Mouse (Mus musculus): ENCODE measurements at regions not wholly inside any gene's neighbourhood (a gene's known extent, or its start where the extent isn't known, plus 50 kb on each side); places are given as distances from the start of the nearest gene placed in this dataset.
A peak's percentile ranks its signal among the peaks of the same experiment; 100 is the strongest.
"Not testable (repeated sequence)": the region's sequence is repeated elsewhere in the genome, so short reads cannot be mapped to it uniquely, and the experiment has no call there.

- no peak for DNase-seq
- intact Hi-C loops (cut with DNase I), result no loop called here
Measured at GRCm38 (mm10) chr2:162867516-162868029, 63.8 kb upstream of the Srsf6 start.

DNA sequence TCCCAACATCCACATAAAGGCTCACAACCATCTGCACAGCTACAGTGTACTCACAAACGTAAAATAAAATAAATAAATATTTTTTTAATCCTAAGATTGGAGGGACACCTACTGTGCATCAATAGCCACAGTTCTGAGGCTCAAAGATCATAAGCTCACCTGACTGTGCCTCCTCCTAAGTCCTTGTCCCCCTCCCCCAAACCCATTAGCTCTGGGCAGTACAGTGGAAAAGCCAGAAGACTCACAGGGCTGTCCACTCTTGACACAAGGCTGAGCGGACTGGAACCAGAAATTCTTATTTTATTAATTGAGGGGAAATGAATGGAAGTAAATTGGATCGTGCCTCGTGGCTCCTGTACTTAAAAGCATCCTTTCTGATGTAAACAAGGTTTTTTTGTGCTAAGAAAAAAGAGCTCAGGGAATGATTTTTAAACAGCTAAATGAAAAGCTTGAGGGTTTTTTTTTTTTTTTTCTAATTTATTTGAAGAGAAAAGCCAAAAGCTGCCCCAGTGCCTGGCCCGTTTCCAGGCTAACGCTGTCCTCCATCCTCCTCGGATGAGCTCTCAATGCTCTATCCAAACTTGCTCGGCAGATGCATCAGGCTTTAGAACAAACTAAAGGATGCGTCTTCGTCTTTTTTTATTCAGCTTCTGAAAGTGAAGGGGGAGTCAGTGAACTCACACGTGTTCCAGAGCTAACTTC, 64.6 kb upstream of the Srsf6 start:
- no peak for DNase-seq
- intact Hi-C loops (cut with DNase I), result no loop called here

- intact Hi-C loops (cut with DNase I), result no loop called here
- peak; percentile 10 to 19 for DNase-seq
Measured at GRCm38 (mm10) chr2:162864571-162864970, 66.8 kb upstream of the Srsf6 start.

GRCm38 (mm10) chr2:162854606-162855005, 76.7 kb upstream of the Srsf6 start:
- peak; percentile 16 to 24 for DNase-seq

DNA sequence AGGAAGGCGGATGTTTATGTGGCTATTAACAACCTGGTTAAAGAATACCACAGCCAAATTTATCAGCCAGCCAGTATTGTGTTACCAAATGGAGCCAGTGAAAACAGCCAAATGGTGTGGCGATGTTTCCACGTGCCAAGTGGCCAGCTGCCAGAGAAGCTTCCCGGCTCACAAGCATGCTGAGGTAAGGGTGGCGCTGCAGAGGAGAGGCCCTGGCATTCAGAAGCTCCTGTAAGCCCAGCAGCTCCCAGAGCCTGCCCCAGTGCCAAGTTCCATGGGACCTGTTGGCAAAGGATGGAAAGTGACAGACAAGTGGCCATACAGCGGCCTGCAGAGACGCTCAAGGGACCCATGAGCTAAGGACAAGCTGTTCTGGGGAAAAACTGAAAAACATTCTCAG, 77.8 kb upstream of the Srsf6 start:
- DNase-seq, result peak; percentile 46 to 54
- intact Hi-C loops (cut with DNase I), result no loop called here

More at GRCm38 (mm10) chr2:162854606-162855005, 76.7 kb upstream of the Srsf6 start:
- intact Hi-C loops (cut with DNase I), result no loop called here

GRCm38 (mm10) chr2:162841761-162842160, 89.6 kb upstream of the Srsf6 start:
- intact Hi-C loops (cut with DNase I); DNase-seq: not testable (repeated sequence)

DNA sequence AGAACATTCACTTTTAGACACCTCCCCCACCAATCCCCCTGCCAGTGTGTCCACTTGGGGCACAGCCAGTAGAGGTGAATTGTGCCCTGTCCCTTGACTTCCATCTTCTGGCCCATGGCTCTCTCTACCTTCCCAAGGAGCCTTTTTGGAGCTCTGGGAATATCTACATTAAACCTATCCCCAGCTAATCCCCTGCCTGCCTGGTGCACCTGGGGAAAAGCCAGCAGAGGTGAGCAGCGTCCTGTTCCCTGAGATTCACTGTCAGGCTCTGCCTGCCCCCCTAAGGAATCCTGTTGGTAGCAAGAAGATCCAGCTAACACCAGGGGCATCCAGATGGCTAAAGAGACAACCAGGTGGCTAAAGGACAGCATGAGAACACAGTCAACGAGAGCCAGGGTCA, 93.6 kb upstream of the Srsf6 start:
- no peak for DNase-seq

DNA sequence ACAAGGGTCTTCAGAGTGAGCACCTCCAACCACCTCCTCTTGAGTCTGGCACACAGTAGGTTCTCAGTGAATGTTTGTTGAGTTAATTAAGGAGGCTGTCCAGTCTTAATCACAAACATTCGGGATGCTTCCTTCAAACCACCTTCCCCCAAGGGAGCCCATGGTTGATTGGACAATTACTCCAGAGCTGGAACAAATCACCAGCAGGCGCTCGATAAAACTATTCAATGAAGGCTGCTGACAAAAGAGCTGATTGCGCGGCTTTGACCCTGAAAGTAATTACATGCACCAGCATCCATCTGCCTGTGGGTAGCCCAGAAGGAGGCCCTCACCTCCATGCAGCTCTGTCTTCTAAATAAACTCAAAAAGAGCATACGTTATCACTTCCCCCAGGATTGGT, 97.6 kb upstream of the Srsf6 start:
- DNase-seq, result no peak
- intact Hi-C loops (cut with DNase I), result no loop called here

More for the DNA sequence above, 93.6 kb upstream of the Srsf6 start:
- intact Hi-C loops (cut with DNase I), result no loop called here

DNA sequence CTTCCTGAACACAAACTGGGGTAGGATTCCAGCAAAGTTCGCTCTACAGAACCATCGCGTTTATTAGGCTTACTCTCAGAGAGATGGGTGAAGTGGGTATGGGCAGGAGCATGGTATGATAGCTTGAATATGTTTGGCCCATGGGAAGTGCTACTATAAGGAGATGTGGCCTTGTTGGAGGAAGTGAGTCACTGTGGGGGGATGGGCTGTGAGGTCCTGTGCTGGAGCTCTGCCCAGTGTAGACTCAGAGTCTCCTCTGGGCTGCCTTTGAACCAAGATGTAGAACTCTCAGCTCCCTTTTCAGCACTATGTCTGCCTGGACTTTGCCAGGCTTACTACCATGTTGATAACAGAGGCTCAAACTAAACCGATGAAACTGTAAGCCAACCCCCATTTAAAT, 112.5 kb upstream of the Srsf6 start:
- peak; percentile 12 to 27 for DNase-seq
- intact Hi-C loops (cut with DNase I), result no loop called here

- intact Hi-C loops (cut with DNase I), result no loop called here
- peak; percentile 2 to 5 for DNase-seq
Measured at GRCm38 (mm10) chr2:162814205-162814604, 117.1 kb upstream of the Srsf6 start.

DNA sequence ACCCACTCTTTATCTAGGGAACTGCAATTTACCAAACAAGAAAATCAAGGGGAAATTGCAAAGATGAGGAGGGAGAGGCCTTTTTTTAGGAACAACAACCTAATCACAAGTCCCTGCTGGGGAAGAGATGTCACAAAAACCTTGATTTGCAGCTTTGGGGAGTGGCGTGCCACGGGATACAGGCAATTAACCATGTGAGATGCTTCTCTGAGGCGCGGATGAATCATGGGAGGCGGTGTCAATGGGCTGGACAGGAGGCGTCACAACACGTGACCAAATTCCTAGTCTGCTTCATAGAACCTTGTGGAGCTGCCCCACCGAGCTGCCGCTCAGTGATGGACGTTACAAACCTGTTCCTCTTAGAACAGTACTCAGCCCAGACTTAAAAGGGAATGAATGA, 123.6 kb upstream of the Srsf6 start:
- intact Hi-C loops (cut with DNase I), result no loop called here

GRCm38 (mm10) chr2:162796528-162796927, 134.8 kb upstream of the Srsf6 start:
- DNase-seq, result no peak
- intact Hi-C loops (cut with DNase I), result no loop called here

More for the DNA sequence above, 123.6 kb upstream of the Srsf6 start:
- DNase-seq, result no peak

DNA sequence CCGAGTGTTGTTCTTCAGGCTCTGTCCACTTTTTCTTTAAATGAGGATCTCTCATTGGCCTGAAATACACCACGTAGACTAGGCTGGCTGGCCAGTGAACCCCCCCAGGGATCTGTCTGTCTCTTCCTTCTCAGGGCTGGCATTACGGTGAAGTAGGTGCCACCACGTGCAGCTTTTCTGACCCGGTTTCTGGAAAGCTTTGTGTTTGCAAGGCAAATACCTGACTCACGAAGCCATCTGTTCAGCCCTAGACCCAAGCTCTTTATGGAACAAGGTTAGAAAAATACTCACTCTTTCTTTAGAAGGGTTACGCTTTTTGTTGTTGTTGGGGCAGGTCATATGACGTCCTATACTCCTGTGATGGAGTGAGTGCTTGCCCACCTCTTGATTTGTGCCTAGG, 133.3 kb upstream of the Ptprt start:
- no peak for DNase-seq
- intact Hi-C loops (cut with DNase I), result no loop called here

GRCm38 (mm10) chr2:162791374-162792098, 130.6 kb upstream of the Ptprt start:
- intact Hi-C loops (cut with DNase I), result no loop called here
- peak; percentile 22 to 24 for DNase-seq

DNA sequence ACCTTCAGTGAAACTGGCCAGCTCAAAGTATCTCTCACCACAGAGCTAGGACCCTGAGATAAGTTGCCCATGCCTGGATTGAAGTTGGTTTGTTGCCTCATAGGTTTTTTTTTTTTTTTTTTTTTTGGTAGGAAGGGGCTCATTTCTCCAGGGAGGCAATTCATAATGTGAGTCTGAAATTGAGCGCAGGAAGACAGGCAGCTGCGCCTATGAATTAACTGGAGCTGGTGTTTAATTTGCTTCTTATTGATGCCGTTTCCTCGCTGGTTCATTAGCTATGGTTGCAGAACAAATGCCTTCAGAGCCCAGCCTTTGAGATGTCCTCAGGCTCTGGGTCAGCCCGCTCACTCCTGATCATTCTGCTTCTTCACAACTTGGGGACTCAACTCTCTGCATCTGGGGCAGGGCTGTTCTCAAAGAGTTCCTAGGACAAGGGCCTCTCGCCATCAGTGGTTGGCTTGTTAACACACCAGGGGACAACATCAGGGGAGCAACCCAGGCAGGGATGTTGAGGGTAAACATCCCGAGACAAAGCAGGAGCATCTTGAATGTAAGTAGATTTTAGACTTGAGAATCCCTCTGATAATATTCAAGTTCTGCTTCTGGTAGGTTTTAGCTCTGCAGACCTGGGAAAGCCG, 123.3 kb upstream of the Ptprt start:
- intact Hi-C loops (cut with DNase I), result no loop called here
- DNase-seq, result no peak

GRCm38 (mm10) chr2:162781599-162781998, 120.7 kb upstream of the Ptprt start:
- intact Hi-C loops (cut with DNase I), result no loop called here
- no peak for DNase-seq

GRCm38 (mm10) chr2:162776542-162776941, 115.6 kb upstream of the Ptprt start:
- no peak for DNase-seq
- intact Hi-C loops (cut with DNase I), result no loop called here

- intact Hi-C loops (cut with DNase I), result no loop called here
- no peak for DNase-seq
Measured at GRCm38 (mm10) chr2:162772520-162772919, 111.6 kb upstream of the Ptprt start.

DNA sequence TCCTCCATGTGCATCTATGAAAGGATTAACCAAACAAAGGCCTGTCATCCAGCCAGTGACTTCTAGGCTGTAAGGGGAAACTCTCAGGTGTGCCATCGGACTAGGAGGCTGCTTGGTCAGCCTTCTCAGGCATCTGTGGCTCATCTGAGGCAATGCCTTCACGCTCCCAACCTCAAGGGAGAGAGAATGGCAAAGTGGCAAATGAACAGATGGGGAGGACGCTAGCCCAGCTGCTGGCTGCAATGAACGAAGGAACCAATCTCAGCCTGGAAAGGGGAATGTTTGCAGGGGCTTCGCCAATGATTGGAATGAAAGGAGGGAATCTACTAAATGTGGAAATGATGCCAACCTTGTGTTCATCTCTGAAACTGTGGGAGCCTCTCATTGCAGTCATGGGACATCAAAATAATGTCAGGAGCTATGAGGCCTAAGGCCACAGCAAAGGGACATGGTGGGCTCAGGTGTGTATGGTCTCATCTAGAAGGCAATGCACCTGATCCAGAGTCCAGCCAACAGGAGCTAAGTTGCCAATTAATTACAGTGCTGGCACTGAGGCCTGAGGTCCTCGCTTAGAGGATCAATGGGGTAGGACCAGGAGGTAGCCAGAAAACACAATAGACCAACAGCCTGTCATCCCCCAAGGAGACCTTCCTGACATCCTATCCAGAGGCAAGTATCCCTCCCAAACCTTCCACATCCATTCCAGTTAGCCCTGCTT, 108.9 kb upstream of the Ptprt start:
- intact Hi-C loops (cut with DNase I), result no loop called here
- no peak for DNase-seq

- no peak for DNase-seq
- intact Hi-C loops (cut with DNase I), result no loop called here
Measured at GRCm38 (mm10) chr2:162764059-162764458, 103.1 kb upstream of the Ptprt start.

- intact Hi-C loops (cut with DNase I), result no loop called here
Measured at GRCm38 (mm10) chr2:162740523-162740922, 79.6 kb upstream of the Ptprt start.

More at GRCm38 (mm10) chr2:162740523-162740922, 79.6 kb upstream of the Ptprt start:
- no peak for DNase-seq

All from heart, postnatal 10 days (tissue).